Mouse (Mus musculus) lung, postnatal 4 days (tissue): ENCODE results near the gene Fmc1.
A peak's percentile ranks its signal among the peaks of the same experiment; 100 is the strongest.
"Not testable (repeated sequence)": the region's sequence is repeated elsewhere in the genome, so short reads cannot be mapped to it uniquely, and the experiment has no call there.

Source experiments
- DNase-seq, 2 experiments: peaks; one replicate each; pipeline ENCODE4 v3.0.0; 2021

Fmc1 gene

DNA sequence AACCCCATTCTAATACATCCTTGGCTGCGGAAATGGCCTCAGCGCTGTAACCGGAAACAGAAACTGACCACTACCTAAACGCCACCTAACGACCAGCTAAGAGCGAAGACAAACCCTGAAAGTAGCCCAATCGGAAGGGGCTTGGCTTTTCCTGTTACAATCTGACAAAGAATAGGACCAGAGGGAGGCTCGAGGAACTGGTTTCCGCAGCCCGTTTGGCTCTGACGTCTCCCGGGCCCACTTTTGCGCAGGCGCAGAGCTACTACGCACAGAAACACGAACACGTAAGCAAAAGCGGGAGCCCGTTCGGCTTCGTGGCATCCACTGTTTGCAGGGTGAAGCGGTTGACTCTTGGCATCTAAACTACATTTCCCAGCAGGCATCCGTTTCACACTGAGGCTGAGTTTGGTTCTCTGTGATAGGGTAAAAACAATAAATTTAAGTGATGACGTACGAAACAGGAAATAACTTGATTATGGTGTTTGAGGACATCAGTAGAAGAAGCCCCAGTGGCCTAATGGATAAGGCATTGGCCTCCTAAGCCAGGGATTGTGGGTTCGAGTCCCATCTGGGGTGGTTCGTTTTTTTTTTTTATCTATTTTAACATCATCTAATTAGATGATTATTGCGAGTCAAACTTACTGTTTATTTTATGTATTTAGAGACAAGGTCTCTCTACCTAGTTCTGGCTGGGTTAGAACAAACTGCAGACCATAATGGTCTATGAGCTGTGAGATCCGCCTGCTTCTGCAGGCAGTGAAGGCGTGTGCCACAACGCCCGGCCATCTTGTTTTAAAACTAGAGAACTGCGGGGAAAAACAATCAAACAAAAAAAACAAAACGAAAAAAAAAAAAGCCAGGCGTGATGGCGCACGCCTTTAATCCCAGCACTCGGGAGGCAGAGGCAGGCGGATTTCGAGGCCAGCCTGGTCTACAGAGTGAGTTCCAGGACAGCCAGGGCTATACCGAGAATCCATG lies at the start of gene Fmc1:
TSS of gene Fmc1 (plus strand) at position 75 of the 978 bp plus-strand sequence.
- peak; percentile 98 to 99 for DNase-seq

DNA sequence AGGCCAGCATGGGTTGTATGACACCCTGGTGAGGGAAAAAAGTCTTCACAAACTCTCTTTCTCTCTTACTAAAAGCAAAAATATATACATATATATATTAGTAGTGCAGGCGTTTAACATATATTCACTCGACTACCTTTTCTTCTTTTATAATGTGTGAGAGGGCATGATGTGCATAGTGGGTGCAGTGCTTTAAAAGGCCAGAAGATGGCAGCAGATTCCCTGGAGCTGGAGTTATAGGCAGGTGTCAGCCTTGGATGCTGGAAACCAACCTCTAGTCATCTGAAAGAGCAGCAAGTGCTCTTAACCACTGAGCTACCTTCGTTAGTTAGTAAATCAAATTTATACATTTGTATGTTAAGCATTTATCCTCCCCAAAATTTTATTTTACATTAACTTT lies 40.8 kb upstream of the Fmc1 start:
- peak in 1 of 2 experiments; percentile 62 for DNase-seq

DNA sequence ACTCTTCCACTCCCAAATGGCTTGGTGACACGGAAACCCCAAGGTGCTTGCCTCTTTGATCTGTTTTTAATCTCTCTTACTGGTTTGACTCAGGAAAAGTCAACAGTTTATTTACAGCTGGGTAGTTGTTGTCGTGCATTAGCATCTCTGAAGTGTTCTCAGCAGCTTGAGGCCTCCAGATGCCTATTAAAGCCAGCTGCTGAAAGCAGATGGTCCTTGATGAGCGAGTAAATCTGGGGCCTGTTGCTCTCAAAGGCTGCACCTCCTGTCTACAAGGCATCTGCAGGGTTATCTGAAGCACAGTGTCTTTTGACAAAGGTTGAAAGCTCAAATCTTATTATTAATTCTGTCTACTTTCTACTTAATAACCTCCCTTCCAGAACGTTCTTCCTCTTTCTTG lies 37.7 kb upstream of the Fmc1 start:
- no peak for DNase-seq

DNA sequence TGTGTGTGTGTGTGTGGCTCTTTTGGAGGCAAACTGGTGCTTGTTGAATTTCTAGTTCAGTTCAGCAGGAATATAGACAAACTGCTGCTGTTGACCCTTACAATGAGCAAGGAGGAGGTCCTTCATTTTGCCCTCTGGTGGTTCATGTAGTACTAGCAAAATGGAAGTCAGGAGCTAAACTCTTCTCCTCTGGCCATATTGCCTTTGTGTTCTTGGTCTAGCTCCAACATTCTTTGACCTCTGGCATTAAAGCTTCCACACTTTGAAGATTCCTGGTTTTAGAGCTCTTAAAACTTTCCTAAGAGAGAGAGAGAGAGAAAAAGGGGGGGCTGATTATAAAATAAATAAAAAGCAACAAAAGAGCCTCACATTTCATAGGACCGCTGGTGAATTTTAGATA lies 21.2 kb upstream of the Fmc1 start:
- DNase-seq: no peak

DNA sequence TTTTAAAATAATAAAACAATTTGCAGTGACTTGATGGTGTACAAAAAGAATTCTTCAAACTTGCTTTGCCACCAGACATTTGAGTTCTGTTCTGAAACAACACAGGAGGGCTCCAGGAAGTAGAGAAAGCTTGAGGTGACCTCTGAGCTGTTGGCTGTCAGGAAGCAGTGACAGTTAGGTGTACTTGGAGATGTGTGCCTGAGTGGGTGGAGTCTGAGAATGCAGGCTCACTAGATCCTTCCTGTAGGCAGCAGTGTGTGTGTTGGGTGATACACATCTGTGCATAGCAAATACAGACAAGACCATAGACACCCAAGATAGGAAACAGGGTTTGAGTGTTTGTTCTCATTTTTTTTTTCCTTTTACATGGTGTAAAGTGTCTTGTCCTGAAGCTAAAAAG lies 20.5 kb upstream of the Fmc1 start:
- DNase-seq: no peak

DNA sequence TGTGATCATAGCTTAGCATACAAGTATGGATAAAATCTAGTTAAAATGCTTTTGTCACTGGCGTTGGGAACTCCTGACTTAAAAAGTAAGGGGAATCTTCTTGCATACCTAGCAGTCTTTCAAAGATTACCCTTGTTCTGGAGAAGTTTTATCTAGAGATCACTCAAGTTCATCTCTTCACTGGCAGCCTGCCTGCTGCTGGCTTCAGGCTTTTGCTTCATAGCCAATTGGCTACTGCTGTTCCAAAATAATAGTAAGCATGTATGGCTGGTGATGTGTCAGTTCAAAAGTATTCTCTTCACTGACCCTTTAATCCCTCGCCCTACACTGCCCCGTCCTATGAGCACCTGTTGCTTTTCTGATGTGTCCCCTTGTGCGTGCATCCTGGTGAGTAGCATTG lies 18.1 kb upstream of the Fmc1 start:
- DNase-seq: no peak

DNA sequence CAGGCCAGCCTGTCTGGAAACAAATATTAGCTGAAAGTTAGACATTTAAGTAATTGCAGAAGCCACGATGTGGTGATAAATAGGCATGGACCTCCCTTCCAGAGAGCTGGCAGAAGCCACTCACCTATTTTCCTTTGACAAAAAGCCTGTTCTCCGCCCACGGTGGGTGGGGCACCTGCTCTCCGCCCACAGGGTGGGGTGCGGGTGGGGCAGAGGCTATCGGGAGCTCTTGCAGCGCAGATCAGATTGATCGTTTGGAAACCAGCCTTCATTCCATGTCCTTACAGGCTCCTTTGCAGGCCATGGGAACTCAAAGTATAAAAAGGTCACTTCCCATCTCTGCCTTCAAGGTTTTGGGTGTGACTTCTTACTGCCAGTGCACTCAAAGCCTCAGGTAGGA lies 9.5 kb upstream of the Fmc1 start:
- no peak for DNase-seq

DNA sequence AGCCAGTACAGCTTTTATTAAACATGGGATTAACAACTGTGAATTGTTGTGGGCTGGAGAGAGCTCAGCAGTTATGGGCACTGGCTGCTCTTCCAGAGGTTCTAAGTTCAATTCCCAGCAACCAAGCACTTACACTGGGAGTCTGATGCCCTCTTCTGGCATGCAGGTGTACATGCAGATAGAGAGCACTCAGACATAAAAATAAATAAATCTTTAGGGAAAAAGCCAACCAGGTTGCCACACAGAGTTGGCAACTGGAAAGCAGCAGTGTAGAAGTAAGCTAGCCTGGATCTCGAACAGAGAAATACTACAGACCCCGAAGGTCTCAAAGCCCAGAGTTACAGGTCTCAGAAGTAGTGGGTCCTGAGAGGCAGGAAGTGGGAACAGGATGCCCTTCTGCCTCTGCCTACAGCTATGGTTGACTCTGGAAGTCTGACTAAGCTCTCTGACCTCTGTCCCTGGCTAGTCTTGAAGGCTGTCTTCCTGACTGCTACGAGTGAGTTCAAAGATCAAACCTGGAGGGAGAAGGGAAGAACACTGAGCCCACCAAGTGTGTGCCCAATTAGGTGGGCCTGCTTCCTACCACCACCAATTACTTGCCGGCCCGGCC lies 2.0 kb upstream of the Fmc1 start:
- peak in 1 of 2 experiments; percentile 53 for DNase-seq

DNA sequence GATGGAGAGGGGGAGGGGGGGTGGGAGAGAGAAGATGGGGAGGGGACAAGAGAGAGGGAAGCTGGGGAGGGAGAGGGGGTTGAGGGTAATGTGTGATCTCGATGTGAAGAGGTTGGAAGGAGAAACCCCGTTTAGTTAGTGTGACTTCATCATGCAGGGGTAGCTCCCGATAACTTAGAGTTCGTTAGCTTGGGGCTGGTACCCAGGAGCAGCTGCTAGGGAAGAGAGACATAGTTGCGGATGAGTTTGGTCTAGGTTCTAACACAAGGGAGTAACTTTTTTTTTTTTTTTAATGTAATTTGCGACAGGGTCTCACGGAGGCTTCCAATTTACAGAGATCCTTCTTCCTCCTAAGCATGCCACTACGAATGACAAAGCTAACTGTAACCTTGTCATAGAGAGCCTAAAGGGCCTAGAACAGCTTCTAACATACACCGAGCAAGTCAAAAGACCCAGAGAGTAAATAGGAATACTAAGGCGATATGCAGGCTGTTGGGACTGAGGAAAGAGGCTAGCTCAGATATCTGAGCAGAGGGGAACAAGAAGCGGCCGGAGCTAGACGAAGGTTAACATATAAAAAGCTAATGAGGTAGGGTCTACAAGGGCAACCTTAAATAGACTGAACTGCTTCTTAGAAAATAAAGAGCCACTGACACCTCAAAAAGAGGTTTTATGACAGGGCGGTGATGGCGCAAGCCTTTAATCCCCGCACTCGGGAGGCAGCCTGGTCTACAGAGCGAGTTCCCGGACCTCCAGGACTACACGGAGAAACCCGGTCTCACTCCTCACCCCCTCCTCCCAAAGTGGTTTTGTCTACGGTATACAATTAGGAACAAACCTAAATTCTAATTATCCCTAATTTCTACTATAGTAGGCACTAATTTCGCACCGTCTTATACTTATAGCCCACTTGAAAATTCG lies 542 bp upstream of the Fmc1 start:
- DNase-seq: peak in 1 of 2 experiments; percentile 38

DNA sequence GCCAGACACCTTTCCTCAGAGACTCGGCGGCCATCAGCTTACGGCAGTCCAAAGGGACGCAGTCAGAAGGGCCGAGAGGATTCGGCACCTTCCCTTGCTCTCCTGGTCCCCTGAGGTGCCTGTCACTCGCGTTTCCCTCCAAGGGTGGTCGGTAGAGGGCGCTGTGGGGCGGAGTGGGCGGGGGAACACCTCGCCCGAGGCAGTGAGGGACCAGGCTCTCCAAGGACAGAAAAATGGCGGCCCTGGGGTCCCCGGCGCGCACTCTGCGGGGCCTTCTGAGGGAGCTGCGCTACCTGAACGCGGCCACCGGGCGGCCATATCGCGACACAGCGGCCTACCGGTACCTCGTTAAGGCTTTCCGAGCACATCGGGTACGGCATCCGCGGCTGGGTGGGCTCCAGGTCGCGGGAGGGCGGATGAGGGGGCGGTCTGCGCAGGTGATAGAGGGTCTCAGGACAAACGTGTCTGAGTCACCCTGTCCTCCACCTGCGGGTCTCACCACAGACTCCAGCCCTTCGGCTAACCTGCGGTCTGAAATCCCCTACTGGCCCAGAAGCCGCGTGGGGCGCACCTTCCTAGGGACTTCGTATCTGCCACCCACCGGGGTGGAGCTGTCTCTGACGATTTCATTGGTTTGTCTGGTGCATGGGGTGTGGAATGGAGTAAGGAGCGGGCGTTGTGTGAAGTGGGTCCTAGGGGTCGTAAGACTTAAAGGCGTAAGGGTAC lies 1.5 kb downstream of the Fmc1 start:
- peak; percentile 96 to 99 for DNase-seq

DNA sequence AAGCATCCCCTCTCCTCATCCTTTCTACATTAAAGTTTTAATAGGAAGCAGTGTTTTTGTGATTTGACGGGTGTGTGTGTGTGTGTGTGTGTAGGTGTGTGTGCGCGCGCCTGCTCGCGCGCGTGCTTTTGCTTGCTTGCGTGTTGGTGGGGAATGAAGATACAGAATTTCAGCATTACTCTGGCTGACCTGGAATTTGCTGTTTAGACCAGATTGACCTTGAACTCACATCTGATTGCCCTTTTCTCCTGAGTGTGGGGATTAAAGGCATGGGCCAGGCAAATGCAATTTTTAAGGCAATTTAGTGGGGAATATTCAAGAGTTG lies 2.0 kb downstream of the Fmc1 start:
- no peak for DNase-seq

DNA sequence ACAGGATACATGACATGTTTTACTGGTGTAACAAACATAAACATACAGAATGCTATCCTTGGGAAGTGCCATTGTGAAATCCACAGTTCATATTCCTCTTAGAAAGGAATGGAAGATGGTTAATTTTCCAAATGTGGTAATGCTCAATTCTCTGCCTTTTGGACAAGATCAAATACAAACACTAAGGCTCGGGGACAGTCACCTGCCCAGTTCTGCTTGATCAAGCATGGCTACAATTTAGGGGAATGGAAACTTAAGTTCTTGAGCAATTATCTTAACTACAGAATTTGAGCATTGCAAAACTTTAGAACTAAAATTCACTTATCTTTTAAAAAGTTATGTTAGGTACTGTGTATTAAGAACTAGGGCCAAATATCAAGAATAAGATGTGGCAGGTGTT lies 2.5 kb downstream of the Fmc1 start:
- no peak for DNase-seq

DNA sequence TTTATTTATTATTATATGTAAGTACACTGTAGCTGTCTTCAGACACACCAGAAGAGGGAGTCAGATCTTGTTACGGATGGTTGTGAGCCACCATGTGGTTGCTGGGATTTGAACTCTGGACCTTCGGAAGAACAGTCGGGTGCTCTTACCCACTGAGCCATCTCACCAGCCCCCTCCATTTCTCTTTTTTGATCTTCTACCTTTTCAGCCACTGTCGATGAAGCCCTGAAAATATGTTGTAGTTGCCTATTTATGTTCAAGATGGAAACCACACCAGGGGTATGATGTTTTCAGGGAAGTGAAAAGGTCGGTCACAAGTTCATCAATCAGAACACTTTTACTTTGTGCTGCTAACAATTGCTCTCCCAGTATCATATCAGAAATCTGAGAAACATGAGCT lies 10.8 kb downstream of the Fmc1 start:
- DNase-seq: not testable (repeated sequence)

DNA sequence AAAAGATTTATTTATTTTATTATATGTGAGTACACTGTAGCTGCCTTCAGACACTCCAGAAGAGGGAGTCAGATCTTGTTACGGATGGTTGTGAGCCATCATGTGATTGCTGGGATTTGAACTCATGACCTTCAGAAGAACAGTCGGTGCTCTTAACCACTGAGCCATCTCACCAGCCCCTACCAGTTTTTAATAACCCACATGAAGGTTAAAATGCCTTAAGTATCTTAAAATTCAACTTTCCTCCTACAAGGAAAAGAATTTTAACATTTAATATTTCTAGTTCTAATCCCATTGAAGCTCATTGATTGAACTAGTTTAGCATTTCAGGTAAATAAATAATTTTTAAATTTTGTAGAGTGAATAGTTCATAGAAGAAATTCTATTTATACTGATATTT lies 13.7 kb downstream of the Fmc1 start:
- DNase-seq: not testable (repeated sequence)

DNA sequence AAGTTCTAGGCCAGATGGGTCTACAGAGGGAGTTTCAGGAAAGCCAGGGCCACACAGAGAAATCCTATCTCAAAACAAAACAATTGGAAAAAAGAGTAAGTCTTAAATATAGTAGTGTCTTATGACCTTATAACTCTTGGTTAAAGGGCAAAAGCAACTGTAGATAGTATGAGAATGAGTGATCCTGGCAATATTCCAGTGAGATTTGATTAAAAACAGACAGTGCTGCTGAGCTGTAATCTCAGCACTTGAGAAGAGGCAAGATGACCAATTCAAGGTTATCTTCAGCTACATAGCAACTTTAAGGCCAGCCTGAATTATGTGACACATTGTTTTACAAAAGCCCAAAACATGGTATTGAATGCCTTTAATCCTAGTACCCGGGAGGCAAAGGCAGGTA lies 14.4 kb downstream of the Fmc1 start:
- DNase-seq: no peak

DNA sequence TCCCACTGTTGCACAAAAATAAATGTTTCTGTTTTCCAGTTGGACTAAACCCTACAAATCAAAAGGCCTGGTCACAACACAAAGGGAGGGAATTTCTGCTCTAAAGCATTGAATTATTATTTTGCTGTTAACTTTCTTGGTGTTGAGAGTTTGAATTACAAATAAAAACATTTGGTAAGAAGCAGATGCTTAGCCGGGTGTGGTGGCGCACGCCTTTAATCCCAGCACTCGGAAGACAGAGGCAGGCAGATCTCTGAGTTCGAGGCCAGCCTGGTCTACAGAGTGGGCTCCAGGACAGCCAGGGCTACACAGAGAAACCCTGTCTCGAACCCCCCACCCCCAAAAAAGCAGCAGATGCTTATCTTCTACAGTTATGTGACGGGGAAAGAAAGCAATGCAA lies 15.3 kb downstream of the Fmc1 start:
- not testable (repeated sequence) for DNase-seq

DNA sequence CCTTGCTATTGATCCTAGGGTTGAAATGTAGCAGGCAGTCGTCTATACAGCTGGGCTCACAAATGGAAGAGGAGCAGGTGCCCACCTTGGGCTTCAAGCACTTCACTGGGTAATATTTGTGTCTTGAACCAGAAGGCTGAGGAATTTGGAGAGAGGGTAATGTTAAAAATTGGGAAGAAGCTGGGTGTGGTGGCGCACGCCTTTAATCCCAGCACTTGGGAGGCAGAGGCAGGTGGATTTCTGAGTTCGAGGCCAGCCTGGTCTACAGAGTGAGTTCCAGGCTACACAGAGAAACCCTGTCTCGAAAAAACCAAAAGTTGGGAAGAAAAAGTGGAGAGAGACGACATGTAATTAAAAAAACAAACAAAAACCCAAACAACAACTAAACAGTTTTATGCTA lies 16.5 kb downstream of the Fmc1 start:
- not testable (repeated sequence) for DNase-seq

DNA sequence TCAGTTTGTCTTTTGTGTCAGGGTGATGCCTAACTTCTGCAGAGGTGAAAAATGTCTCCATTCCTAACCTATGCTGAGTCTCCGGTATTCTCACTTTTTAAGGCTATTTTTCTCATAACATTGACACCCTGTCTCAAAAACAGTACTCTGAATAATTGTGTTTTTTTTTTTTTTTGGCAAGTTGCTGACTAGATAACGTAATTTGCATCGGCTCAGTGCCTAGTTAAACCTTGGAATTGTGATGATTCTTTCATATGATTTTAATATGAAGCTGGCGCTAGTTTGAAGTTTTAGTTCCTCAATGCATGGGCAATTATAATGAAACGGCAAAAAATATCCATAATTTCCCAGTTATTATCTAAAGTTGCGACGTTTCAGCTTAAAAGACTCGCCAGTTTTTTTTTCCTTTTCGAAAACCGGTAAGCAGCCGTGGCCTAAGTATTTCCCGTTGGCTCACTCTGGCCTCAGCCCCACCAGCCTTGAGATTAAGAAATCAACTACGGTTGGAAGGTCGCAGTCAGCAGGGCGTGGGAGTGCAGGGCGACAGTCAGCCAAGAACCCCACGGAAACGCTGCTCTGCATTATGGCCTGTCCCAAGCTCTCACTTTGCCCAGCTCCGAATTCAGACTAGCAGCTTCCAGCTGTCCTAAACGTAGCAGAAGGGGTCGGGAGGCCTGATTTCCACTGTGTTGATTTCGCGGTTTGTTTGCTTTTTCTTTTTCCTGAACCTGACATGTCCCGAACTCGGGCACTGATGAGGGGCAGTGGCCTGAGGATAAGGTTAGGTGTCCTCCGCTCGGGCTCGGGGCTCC lies 17.2 kb downstream of the Fmc1 start:
- DNase-seq: peak; percentile 83

DNA sequence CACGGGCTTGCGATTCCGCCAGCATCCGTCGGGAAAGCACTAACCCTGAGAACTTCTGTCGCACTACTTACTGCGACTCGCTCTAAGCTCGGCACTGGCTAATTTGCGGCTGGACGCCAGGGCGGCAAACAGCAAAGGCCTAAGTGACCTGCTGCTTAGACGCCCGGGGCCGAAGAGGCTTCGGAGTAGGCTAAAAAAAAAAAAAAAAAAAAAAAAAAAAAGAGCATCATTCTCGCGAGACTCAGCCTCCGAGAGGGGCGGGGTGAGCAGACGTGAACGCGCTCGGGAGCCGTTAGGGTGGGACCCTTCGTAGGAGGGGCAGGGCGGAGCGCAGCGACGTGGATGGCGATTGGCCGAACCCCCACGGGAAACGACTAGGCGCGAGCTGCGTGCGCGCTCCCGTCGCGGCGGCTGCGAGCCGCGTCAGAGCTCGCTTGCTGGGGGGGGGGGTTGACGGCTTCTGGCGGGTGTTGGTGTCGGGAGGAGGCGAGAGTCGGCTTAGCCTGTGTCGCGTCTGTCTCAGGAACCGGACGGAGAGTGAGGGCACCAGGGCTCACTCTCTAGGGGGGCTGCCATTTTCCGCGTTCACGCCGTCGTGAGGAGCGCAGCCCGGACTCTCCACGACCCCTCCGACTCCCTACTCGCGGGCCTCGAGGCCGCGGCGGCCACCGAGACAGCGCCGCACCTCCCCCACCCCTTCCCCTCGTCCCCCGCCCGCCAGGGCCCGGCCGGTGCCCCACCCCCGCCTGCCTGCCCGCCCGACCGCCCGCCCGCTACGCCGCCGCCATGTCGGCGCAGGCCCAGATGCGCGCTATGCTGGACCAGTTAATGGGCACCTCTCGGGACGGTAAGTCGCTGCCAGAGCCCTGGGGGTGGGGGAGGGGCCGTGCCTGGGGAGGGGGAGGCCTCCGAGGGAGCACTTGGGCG lies 18.0 kb downstream of the Fmc1 start, which contains the start of gene Luc7l2:
TSS of gene Luc7l2 (plus strand) at position 273 of the 927 bp plus-strand sequence.
- DNase-seq: peak; percentile 97 to 99

DNA sequence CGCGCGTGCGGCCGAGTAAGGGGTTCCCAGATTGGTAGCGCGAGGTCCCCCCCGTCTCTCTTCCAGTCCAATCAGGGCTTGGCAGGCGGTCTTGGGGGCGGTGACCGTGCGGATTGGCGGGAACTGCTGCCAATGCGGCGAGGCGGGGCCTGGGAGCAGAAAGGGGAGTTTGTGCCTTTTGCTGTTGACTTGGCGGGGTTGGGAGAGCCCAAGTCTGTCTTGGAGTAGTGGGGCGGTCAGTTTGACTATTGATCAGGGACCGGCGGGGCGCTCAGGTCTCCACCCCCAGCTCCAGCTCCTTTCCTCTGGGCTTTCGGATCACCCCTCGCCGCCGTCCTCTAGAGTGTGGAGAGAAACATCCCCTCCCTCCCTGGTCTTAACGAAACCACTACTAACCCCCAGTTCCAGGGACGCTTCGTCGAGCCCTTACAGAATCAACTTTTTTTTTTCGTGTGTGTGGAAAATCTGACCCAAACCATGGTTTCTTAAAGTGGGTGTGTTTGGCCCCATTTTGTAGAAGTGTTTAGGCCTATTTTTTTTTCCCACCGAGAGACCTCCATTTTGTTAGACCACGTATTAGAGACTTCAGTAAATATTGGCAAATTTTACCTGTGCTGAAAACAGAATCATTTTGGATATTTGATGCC lies 18.8 kb downstream of the Fmc1 start:
- DNase-seq: peak; percentile 99
